Mouse (Mus musculus) C2C12 (cell line): ENCODE measurements at regions not wholly inside any gene's neighbourhood (a gene's known extent, or its start where the extent isn't known, plus 50 kb on each side); places are given as distances from the start of the nearest gene placed in this dataset.

Experiments
- CEBPB ChIP-seq: IDR thresholded peaks from one replicate; pipeline ENCODE4 v1.6.1; 2011; ENCODE audit warnings: low read depth, mild to moderate bottlenecking, control low read depth, moderate library complexity
- CTCF ChIP-seq: IDR thresholded peaks from one replicate; pipeline ENCODE4 v1.5.1; 2011; ENCODE audit not compliant: control insufficient read depth, insufficient read depth, insufficient read length
- MAX ChIP-seq: IDR thresholded peaks from one replicate; pipeline ENCODE4 v1.6.1; 2011; ENCODE audit warnings: mild to moderate bottlenecking, control low read depth
- MYOD1 ChIP-seq: IDR thresholded peaks from one replicate; pipeline ENCODE4 v1.6.1; 2011; ENCODE audit warnings: low read depth; ENCODE audit not compliant: control insufficient read depth, insufficient read length
- MYOG ChIP-seq: IDR thresholded peaks from one replicate; pipeline ENCODE4 v1.6.1; 2011; ENCODE audit not compliant: control insufficient read depth, insufficient read length; ENCODE audit errors: extremely low read depth
- USF1 ChIP-seq: IDR thresholded peaks from one replicate; pipeline ENCODE4 v1.6.1; 2011; ENCODE audit warnings: low read depth, mild to moderate bottlenecking, control low read depth, moderate library complexity

DNA sequence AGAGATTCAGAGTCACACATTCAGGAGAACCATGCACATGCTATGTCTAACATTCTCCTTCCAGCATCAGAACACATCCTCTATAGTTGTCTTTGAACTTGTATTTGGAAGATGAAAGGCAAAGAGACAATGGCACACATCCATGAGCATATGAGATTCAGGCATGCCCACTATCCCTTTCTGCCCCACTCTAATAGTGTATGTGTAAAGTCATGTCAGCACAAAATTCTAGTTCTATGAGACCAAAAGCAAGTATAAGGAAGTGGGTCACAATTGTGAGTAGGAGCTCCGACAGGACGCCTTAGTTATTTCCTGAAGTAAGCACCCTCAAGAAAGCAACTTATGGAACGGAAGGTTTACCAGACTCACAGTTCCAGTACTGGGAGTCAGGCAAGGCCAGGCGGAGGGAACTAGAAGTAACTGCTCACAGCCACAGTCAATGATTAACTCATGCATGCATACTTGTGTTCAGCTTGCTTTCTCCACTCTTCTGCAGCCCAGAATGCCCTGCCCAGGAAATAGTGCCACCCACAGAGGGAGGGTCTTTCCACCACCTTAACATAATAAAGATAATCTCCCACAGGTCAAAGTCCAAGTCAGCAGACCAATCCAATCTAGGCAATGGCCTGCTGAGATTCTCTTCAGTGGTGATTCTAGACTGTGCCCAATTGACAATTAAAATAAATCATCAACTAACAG is 157.3 kb upstream of the Apob start:
- TF ChIP-seq CTCF (no peak), MYOD1 (no peak), MAX (no peak), USF1 (no peak), CEBPB (no peak), MYOG (no peak)
